Mouse (Mus musculus): ENCODE data around the gene Sirt7. TPM values are rescaled to one million over a fixed set of nuclear protein-coding genes. Genes with fewer than 3 reads are reported as not detected.
A peak's percentile ranks its signal among the peaks of the same experiment; 100 is the strongest.

Gene Sirt7
- polyA plus RNA-seq, 1 experiment = 78.5 TPM

DNA sequence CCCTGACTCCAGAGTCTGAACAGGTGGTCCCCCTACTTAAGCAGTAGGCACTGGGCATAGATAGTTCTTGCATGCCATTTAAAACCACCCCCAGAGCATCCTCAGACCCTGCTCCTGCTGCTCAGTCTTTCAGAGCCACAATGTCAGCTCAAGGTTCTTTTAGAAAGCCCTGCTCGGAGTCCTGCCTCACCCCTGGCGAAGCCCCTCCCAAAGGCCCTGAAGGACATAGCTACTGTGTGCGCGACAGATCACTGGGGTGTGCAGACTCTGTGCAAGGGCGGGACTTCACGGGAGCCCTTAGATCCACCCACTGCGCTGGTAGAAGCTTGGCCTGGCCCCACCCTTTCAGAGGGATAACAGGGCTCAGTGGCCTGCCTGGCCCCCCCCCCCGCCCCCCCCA lies 15.8 kb downstream of the Sirt7 start:
- Histone ChIP-seq H3K4me3 (ENCODE audit: insufficient read depth, low read length) (no peak overlapping the region), H3K4me1 (ENCODE audit: control insufficient read depth, insufficient read depth, low read length) (no peaks in the 10 kb centered on the region; the same call in 1 of the 2 replicates), H3K27ac (ENCODE audit: insufficient read depth, low read depth, low read length) (no peak overlapping the region)
- TF ChIP-seq CTCF (IDR thresholded peaks at IDR 0.05; ENCODE audit: low read depth, low read length) (no peak), POLR2A (IDR thresholded peaks at IDR 0.05; ENCODE audit: borderline replicate concordance, low read depth, low read length) (no peak)

DNA sequence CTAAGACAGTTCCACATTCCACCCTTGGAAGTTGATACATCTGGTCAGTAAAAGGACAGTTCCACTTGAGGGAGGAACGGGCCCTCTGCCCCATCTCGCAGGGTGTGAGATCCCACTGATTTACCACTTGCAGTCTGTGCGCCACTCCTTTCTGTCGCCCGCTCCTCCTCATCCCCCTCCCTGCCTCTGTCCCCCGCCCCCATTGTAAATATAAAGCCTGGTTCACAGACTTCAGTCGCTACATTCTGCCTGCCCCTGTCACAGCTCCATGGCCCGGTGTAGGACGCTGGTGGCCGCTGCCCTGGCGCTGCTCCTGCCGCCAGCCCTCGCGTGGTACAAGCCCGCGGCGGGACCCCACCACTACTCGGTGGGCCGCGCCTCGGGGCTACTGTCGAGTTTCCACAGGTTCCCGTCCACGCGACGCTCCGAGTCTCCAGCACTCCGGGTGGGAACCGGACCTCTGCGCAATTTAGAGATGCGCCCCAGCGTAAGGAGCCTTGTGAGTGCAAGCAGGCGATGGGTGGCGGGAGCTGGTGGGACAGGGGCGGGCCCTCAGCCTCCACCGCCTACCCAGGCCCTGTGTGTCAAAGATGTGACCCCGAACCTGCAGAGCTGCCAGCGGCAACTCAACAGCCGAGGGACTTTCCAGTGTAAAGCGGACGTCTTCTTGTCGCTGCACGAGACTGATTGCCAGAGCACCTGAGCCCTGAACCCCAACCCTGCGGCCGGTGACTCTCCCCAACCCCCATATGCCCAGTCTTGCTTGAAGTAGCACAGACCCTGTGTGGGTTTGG lies 16.6 kb downstream of the Sirt7 start, which contains the start of gene Npb:
Gene Npb (plus strand): TSS at position 237 of the 794 bp plus-strand sequence.
- Histone ChIP-seq H3K4me1 (ENCODE audit: control insufficient read depth, insufficient read depth, low read length) (no peaks in the 10 kb centered on the region), H3K27ac (ENCODE audit: insufficient read depth, low read depth, low read length) (no peak within 1 kb of the TSS), H3K4me3 (ENCODE audit: insufficient read depth, low read length) (no peak within 1 kb of the TSS)
- no peak for TF ChIP-seq CTCF (IDR thresholded peaks at IDR 0.05; ENCODE audit: low read depth, low read length)
- TF ChIP-seq POLR2A (IDR thresholded peaks at IDR 0.05; ENCODE audit: borderline replicate concordance, low read depth, low read length) = no peak

DNA sequence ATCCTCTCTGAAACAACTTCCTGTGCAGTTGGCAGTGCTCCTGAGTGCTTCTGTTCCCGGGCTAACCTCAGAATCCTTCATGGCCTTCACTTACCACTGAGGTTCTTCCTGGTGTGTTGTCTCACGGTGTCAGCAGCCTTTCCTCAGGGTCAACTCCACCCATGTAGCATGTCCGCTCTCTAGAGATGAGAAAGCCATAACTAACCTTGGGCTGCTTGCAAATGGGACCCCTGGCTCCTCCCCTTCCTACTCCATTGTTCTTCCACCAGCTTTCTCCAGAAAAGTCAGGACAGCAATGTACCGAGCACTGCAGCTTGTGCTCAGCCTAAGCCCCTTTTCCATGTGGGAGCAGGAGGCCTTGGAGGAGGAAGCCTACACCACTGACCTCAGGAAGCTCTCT lies 18.3 kb downstream of the Sirt7 start:
- no peaks in the 10 kb centered on the region for H3K4me1 ChIP-seq (ENCODE audit: control insufficient read depth, insufficient read depth, low read length)
- no peak overlapping the region for H3K4me3 ChIP-seq (ENCODE audit: insufficient read depth, low read length)
- TF ChIP-seq POLR2A (IDR thresholded peaks at IDR 0.05; ENCODE audit: borderline replicate concordance, low read depth, low read length) = no peak
- TF ChIP-seq CTCF (IDR thresholded peaks at IDR 0.05; ENCODE audit: low read depth, low read length) = no peak
- H3K27ac ChIP-seq (ENCODE audit: insufficient read depth, low read depth, low read length) = no peak overlapping the region

DNA sequence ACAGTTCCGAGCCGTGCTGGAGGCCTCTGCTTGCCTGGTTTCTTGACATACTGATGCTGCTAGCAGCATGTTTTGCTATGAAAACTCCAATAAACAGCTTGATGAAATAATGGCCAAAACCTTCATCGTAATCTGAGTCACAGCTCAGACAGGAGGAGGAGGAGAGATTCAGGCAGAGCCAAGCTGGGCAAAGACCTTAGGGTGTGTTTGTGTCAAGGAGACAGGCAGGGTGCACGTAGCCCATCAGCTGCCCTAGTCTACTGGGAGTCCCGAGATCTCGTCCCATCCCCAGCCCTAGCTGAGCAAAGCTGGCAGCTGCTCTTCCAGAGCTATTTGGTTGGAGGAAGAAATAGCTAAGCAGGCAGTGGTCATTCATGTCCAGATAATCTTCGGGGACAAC lies 19.4 kb downstream of the Sirt7 start:
- TF ChIP-seq POLR2A (IDR thresholded peaks at IDR 0.05; ENCODE audit: borderline replicate concordance, low read depth, low read length) (no peak), CTCF (IDR thresholded peaks at IDR 0.05; ENCODE audit: low read depth, low read length) (no peak)
- Histone ChIP-seq H3K27ac (ENCODE audit: insufficient read depth, low read depth, low read length) (no peak overlapping the region), H3K4me3 (ENCODE audit: insufficient read depth, low read length) (no peak overlapping the region), H3K4me1 (ENCODE audit: control insufficient read depth, insufficient read depth, low read length) (no peaks in the 10 kb centered on the region; the same call in 1 of the 2 replicates)

DNA sequence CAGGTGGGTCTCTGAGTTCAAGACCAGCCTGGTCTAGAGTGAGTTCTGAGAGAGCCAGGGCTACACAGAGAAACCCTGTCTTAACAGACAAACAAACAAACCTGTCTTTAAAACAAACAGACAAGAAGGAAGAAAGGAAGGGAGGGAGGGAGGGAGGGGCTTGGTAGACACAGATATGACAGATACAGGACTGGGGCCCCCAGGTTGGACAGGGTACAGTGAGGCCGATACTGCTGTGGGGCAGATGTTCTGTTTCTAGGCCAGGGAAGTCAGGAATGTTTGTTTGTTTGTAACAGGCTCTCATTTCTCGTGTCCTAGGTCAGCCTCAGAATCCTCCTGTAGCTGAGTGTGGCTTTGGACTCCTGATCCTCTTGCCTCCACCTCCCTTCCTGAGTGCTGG lies 21.5 kb downstream of the Sirt7 start:
- Histone ChIP-seq H3K4me3 (ENCODE audit: insufficient read depth, low read length) (no peak overlapping the region), H3K4me1 (ENCODE audit: control insufficient read depth, insufficient read depth, low read length) (peaks cover 14% of the 10 kb centered on the region), H3K27ac (ENCODE audit: insufficient read depth, low read depth, low read length) (no peak overlapping the region)
- TF ChIP-seq POLR2A (IDR thresholded peaks at IDR 0.05; ENCODE audit: borderline replicate concordance, low read depth, low read length) (no peak), CTCF (IDR thresholded peaks at IDR 0.05; ENCODE audit: low read depth, low read length) (no peak)

DNA sequence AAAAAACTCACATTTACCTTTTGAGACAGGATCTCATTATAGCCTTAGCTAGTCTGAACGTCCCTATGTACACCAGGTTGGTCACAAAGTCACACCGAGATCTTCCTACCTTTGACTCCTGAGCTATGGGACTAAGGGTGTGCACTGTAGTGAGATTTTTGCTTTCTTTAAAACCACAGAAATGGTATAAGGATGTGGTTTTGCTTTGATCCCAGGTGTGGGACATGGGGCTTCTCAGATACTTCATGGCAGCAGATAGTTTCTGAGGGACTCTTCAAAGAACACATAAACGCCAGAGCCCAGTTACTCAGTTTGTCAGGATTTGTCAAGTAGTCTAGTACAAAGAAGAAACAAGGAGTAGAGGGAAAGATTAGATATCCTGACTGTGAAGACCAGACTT lies 24.3 kb downstream of the Sirt7 start:
- peaks cover 23% of the 10 kb centered on the region for H3K4me1 ChIP-seq (ENCODE audit: control insufficient read depth, insufficient read depth, low read length)
- no peak overlapping the region for H3K4me3 ChIP-seq (ENCODE audit: insufficient read depth, low read length)
- TF ChIP-seq CTCF (IDR thresholded peaks at IDR 0.05; ENCODE audit: low read depth, low read length) (no peak), POLR2A (IDR thresholded peaks at IDR 0.05; ENCODE audit: borderline replicate concordance, low read depth, low read length) (no peak)
- no peak overlapping the region for H3K27ac ChIP-seq (ENCODE audit: insufficient read depth, low read depth, low read length)

DNA sequence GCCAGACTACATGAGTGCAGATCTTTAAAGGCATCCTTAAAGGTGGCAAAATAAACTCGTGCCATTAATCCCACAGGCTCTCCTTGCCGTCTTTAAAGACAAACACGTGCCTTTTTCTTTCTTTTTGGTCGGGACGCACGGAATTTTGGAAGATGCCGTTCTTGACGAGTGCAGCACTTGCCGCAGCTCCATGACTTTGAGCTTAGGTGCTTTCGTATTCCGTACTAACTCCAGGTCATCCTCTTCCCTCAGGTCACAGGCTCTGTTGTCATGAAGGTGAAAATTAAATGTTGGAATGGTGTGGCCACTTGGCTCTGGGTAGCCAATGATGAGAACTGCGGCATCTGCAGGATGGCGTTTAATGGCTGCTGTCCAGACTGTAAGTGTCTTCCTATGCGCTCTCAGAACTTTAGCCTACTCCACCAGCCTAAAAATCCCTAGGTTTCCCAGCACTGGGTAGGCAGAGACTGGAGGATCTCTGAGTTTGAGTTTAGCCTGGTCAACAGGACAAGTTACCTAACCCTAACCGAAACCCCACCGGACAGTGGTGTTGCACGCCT lies 26.0 kb downstream of the Sirt7 start:
- Histone ChIP-seq H3K27ac (ENCODE audit: insufficient read depth, low read depth, low read length) (peak overlapping the region; percentile 78), H3K4me3 (ENCODE audit: insufficient read depth, low read length) (peak overlapping the region; percentile 69), H3K4me1 (ENCODE audit: control insufficient read depth, insufficient read depth, low read length) (peaks cover 23% of the 10 kb centered on the region)
- no peak for TF ChIP-seq POLR2A (IDR thresholded peaks at IDR 0.05; ENCODE audit: borderline replicate concordance, low read depth, low read length)
- TF ChIP-seq CTCF (IDR thresholded peaks at IDR 0.05; ENCODE audit: low read depth, low read length) = no peak

DNA sequence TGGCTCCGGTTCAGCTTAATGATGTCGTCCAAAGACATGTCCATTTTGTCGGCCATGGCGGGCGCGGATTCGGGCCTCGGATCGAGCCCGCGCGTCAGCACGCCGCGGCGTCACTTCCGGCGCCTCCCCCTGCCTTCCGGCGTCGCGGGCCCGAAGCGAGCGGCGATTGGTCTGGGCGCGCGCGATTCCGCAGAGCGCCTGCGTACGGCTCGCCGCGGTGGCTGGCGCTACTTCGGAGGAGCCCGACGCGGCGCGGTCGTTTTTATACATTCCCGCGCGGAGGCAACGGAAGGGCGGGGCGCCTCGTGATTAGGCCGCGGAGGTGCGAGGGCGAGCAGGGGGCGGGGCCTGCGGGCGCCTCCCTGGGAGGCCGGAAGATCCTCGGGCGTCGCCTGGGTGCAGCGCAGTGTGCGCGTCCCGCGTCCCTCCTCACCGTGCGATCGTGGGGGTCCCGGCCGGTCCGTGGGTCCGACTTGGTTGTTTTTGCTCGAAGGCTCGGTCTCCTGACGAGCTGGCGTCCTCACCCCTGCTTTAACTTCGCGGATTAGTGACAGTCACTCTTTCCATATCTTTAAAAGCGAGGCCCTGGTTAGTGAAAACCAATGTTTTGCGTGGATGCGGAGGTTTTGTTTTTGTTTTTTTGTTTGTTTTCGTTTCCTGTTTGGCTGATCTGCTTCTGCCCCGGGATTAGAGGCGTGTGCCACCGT lies 26.6 kb downstream of the Sirt7 start, which contains the start of the genes Alyref and Anapc11:
Gene Alyref (minus strand): TSS at position 83 of the 707 bp plus-strand sequence.
Gene Anapc11 (plus strand): TSS at position 139 of the 707 bp plus-strand sequence.
- Histone ChIP-seq H3K27ac (ENCODE audit: insufficient read depth, low read depth, low read length) (peak within 1 kb of the TSS; percentile 78), H3K4me1 (ENCODE audit: control insufficient read depth, insufficient read depth, low read length) (peaks cover 23% of the 10 kb centered on the region), H3K4me3 (ENCODE audit: insufficient read depth, low read length) (peak within 1 kb of the TSS; percentile 98)
- TF ChIP-seq POLR2A (IDR thresholded peaks at IDR 0.05; ENCODE audit: borderline replicate concordance, low read depth, low read length) = peak; percentile 44; the same call in 1 of the 2 replicates
- no peak for TF ChIP-seq CTCF (IDR thresholded peaks at IDR 0.05; ENCODE audit: low read depth, low read length)

DNA sequence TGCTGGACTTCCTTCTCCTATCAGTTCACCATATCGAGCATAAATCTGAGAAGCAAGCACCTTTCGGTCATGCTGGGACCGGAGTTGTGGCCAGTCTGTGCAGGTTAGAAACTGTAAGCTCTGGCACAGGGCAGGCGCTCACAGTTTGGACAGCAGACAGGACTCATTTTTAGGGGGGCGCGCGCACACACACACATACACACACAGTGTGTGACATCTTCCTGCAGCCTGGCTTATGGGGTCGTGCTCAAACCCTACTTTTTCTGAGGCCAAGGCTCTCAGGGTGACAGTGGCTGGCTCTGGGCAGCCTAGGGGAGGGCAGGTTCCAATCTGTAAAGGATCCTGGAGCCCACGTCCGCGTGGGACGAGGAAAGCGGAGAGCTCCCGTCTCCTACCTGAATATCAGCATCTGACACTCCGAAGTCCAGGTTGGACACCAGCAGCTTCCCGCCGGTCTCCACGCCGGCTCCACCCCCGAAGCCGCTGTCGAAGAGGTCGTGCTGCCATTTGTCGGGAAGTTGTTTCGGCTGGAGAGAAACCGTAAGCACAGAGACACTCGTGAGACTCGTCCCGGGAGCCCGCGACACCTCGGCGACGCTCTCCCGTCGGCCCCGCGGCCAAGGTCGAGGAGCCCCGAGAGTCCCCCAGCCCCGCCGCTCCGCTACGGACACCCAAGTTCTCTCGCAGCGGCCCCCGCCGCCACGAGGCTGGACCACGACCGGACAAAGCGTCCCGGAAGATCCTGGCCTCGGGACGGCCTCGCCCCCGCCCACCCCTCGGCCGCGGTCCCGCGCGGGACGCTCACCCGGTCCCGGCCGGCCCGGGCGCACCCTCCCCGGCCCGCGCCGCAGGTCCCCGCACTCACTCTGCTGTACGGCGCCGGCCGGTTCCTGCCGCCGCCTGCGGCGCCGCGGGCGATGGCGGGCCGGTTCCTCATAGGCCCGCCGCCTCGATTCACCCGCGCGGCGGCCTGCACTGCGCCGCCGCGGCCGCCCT lies 27.5 kb downstream of the Sirt7 start:
- peak overlapping the region; percentile 98 for H3K4me3 ChIP-seq (ENCODE audit: insufficient read depth, low read length)
- peaks cover 23% of the 10 kb centered on the region for H3K4me1 ChIP-seq (ENCODE audit: control insufficient read depth, insufficient read depth, low read length)
- no peak for TF ChIP-seq POLR2A (IDR thresholded peaks at IDR 0.05; ENCODE audit: borderline replicate concordance, low read depth, low read length)
- no peak for TF ChIP-seq CTCF (IDR thresholded peaks at IDR 0.05; ENCODE audit: low read depth, low read length)
- H3K27ac ChIP-seq (ENCODE audit: insufficient read depth, low read depth, low read length) = peak overlapping the region; percentile 54
